Mouse (Mus musculus): ENCODE measurements around the gene Gm2056. TPM values are rescaled to one million over a fixed set of nuclear protein-coding genes. Genes with fewer than 3 reads are reported as not detected.

The Gm2056 gene
- polyA plus RNA-seq, 1 experiment from 2014 or later: not detected

Other genes starting within 250 kb of the Gm2056 start
- not detected in 2 replicates for gene Gm21936, start 231.5 kb upstream of the Gm2056 start, polyA plus RNA-seq (2015; fragmentation: Nextera tagmentation; extraction: Ambion mirVana)
- not detected in 2 replicates for gene BB287469, start 210.4 kb upstream of the Gm2056 start, polyA plus RNA-seq (2015; fragmentation: Nextera tagmentation; extraction: Ambion mirVana)
- gene Gm2001, start 184.7 kb upstream of the Gm2056 start, polyA plus RNA-seq (2015; fragmentation: Nextera tagmentation; extraction: Ambion mirVana): not detected in 2 replicates
- gene Gm2016, start 152.9 kb upstream of the Gm2056 start, polyA plus RNA-seq (2015; fragmentation: Nextera tagmentation; extraction: Ambion mirVana): not detected in 2 replicates
- not detected in 2 replicates for gene Gm2022, start 131.6 kb upstream of the Gm2056 start, polyA plus RNA-seq (2015; fragmentation: Nextera tagmentation; extraction: Ambion mirVana)
- gene Gm2035, start 107.1 kb upstream of the Gm2056 start, polyA plus RNA-seq (2015; fragmentation: Nextera tagmentation; extraction: Ambion mirVana): not detected in 2 replicates
- not detected in 2 replicates for gene Gm2042, start 72.9 kb upstream of the Gm2056 start, polyA plus RNA-seq (2015; fragmentation: Nextera tagmentation; extraction: Ambion mirVana)
- gene Gm2075, start 15.2 kb upstream of the Gm2056 start, polyA plus RNA-seq (2015; fragmentation: Nextera tagmentation; extraction: Ambion mirVana): not detected in 2 replicates
- not detected in 2 replicates for gene Gm6803, start 8.2 kb upstream of the Gm2056 start, polyA plus RNA-seq (2015; fragmentation: Nextera tagmentation; extraction: Ambion mirVana)
- not detected in 2 replicates for gene Gm16368, start 56.7 kb downstream of the Gm2056 start, polyA plus RNA-seq (2015; fragmentation: Nextera tagmentation; extraction: Ambion mirVana)
- gene Gm10436, start 155.1 kb downstream of the Gm2056 start, polyA plus RNA-seq (2015; fragmentation: Nextera tagmentation; extraction: Ambion mirVana): not detected in 2 replicates
- gene Gm8332, start 223.1 kb downstream of the Gm2056 start, polyA plus RNA-seq (2015; fragmentation: Nextera tagmentation; extraction: Ambion mirVana): not detected in 2 replicates
- not detected in 2 replicates for gene Gm5662, start 247.5 kb downstream of the Gm2056 start, polyA plus RNA-seq (2015; fragmentation: Nextera tagmentation; extraction: Ambion mirVana)